Mouse (Mus musculus) brain, embryonic 14.5 days (tissue): ENCODE measurements at regions not wholly inside any gene's neighbourhood (a gene's known extent, or its start where the extent isn't known, plus 50 kb on each side); places are given as distances from the start of the nearest gene placed in this dataset.

Experiments used
- DNase-seq: peaks from one replicate; pipeline ENCODE4 v3.0.0-alpha.2; 2011; ENCODE audit warnings: low read depth
- CTCF ChIP-seq: fragments of 200-500 bp; IDR thresholded peaks from 2 replicates; pipeline ENCODE4 v1.5.1; 2012; ENCODE audit warnings: inconsistent platforms, mild to moderate bottlenecking, moderate library complexity, borderline replicate concordance; ENCODE audit not compliant: insufficient read depth, insufficient read length; ENCODE audit errors: extremely low read depth
- POLR2A ChIP-seq: fragments of 200-500 bp; IDR thresholded peaks from 2 replicates; pipeline ENCODE4 v1.6.1; 2012; ENCODE audit warnings: mild to moderate bottlenecking, inconsistent platforms, borderline replicate concordance; ENCODE audit not compliant: poor library complexity, insufficient read depth, insufficient read length, severe bottlenecking; ENCODE audit errors: extremely low read depth

DNA sequence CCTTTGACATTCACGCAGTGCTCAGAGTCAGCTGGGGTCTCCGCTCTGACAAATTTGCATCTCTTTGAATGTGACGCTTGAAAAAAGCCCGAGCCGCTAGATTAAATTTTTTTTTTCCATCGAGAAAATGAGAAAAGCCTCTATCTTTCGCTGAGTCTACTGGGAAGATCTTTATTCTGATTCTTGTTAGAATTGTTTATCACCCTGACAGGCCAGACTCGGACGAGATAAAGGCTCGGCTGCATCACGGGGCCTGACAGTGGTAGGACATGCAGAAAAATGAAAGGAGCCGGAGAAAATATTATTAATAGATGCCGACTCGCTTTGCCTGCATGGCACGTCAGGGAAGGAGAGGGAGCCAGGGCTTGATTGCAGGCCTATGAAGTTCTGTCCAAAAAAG, 616.8 kb downstream of the Vrk1 start:
- TF ChIP-seq POLR2A (no peak), CTCF (no peak)
- DNase-seq, result peak; percentile 62

DNA sequence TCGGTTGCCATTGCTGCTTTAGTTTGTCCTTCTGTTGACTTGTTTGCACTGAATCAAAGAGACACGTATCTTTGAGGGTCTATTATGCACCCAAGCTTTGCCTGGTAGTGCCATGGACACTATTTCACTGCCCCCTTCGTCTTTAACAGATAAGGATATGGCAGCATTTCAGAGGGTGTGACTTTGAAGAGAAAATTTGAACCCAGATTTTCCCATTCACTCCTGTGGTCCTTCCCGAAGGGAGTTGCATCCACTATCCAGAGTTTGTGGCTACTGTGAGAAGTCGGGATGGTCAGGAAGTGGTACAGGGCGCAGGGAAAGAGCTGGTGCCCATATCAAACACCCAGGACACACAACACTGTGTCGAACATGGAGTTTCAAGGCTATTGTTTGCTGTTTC, 622.5 kb downstream of the Vrk1 start:
- DNase-seq, result no peak
- TF ChIP-seq CTCF (no peak), POLR2A (no peak)

DNA sequence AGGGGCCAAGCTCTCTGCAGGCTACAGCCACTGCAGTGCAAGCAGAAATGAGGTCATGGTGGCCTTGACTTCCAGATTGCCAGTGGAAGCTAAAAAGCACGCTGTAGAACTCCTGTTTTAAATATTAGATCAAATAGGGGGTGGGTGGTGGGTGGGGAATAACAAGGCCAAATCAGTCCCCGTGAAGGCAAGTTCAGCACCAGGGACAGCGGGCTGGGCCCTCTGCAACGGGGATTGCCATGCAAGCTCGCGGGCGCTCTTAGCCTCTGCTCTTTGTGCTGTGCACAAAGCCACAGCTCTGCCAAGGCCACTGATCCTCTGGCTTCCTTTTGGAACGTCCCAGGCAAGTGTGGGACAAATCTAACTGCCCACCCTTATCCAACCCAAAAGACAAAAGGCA, 623.1 kb downstream of the Vrk1 start:
- DNase-seq, result peak; percentile 52
- TF ChIP-seq CTCF (no peak), POLR2A (no peak)

DNA sequence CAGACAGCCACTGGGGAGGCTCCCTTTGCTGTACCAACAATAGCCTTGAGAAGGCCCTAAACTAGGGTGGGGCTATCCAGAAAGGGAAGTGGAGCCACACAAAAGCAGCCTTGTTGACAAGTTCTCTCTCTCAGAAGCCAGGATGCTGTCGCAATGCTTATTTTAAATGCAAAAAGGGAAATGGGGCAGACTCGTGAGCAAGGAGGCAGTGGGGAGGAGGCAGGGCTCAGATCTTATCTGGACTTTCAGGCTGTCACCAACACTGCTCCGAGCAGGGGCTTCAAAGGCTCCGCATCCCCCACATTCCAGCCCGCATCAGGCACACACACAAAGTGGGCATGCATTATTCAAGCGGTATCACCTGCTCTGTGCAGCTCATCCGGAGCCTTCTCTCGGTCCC, 648.3 kb downstream of the Vrk1 start:
- TF ChIP-seq POLR2A (no peak), CTCF (no peak)
- DNase-seq, result peak; percentile 56

DNA sequence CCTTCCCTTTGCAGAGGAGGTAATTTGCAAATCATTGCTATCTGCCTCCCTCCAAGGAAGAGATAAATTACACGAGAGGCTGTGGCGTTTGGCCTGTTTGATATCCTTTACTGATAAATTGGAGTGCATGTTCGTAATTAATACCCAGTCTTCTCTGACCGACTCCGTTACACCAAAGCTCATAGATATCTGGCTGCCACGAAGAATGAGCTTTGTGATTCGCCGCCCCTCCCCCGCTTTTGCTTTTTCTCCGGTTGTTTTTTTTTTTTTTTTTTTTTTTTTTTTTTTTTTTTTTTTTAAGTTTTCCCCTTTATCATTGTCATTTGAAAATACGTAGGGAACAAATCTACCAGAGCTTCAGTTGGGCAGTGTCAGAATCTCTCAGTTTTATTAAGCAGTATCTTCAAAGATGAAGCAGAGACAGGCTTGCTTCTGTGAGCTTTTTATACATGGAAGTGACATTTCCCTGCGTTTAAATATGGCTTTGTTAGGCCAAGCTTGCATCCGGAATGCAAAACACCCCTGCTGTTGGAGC, 663.3 kb downstream of the Vrk1 start:
- no peak for TF ChIP-seq CTCF
- TF ChIP-seq POLR2A, result no peak
- DNase-seq, result peak; percentile 48

DNA sequence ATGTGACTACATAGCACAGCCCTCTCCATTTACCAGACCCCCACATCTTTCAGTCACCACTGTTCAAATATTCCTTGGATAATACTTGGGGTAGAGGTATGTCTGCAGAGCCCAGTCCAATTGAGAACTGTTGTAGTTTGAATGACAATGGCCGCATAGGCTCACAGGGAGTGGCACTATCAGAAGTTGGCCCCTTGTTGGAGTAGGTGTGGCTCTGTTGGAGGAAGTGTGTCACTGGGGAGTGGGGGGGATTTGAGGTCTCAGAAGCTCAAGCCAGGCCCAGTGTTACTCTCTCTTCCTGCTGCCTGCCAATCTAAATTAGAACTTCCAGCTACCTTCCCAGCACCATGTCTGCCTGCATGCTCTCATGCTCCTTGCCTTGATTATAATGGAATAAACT, 664.7 kb downstream of the Vrk1 start:
- TF ChIP-seq POLR2A, result no peak
- no peak for TF ChIP-seq CTCF
- no peak for DNase-seq

DNA sequence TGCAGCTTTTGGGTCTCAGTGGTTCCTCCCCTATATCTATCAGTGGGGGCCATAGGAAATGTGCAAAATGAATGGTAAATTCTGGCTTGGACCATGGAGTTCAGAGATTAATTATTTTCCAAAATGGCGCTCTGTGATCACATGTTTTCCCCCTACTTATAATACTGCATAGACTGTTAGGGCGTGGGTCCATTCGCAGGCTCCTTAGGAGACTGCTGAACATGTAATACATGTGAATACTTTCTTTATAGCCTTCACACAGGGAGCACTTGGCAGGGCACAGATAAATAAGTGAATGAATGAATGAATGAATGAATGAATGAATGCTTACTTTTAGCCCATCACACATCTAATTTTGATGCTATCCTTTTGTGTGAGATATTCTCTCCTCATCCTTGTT, 666.1 kb downstream of the Vrk1 start:
- no peak for TF ChIP-seq CTCF
- no peak for TF ChIP-seq POLR2A
- no peak for DNase-seq

DNA sequence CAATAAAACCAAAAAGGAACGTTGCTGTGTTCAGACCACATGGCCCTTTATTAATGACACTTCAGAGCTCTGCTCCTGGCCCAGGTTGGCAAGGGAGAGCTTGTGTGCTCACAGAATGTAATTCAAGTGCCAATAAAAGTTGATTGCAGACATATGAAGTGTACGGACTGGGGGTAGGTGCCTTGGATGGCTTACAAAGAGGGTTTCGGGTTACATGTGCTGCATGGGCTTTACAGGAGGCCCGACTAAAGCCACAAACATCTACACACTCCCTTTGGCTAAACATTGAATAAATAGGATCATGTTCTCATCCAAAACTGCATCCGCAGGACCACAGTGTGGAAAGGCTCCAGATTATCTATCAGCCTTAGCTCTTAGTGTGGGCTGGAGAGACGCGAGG, 666.5 kb downstream of the Vrk1 start:
- DNase-seq, result peak; percentile 41
- TF ChIP-seq CTCF, result no peak

DNA sequence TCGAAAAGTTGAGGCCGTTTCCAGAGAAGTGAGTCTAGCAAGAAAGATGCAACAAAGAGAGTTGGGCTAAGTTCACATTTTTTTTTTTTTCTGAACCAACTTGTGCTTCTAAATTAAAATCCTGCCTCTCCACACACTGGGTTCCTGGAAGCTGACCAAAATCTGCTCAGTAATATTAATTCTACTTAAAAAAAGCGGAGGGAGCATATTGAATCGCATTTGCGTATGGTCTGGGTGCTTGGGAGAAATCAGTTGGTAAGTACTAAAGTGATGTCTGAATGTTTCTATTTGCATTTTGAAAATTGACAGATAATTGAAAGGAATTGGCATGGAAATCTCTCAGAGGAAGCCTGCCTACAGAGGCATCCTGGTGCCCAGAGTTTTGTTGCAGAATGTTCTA, 676.0 kb downstream of the Vrk1 start:
- DNase-seq, result peak; percentile 71
- TF ChIP-seq CTCF, result no peak
- no peak for TF ChIP-seq POLR2A

DNA sequence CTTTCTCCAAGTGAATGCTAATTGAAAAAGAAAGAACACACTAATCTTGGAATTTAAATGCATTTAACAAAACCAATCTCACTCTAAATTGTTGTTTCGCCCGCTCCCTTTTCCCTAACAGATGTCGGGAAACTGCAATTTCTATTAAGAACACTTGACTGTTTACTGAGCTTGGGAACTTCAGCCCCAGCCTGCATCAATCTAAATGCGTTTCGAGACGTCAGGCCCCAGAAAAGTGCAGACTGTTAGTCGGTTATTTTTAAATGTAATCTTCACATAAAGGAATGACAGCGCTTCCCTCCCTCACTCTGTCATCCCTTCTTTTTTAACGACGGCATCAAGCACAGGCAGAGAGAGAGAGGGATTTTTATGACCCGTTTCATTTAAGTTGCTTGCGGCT, 677.7 kb downstream of the Vrk1 start:
- peak; percentile 73 for DNase-seq
- TF ChIP-seq CTCF (no peak), POLR2A (no peak)

DNA sequence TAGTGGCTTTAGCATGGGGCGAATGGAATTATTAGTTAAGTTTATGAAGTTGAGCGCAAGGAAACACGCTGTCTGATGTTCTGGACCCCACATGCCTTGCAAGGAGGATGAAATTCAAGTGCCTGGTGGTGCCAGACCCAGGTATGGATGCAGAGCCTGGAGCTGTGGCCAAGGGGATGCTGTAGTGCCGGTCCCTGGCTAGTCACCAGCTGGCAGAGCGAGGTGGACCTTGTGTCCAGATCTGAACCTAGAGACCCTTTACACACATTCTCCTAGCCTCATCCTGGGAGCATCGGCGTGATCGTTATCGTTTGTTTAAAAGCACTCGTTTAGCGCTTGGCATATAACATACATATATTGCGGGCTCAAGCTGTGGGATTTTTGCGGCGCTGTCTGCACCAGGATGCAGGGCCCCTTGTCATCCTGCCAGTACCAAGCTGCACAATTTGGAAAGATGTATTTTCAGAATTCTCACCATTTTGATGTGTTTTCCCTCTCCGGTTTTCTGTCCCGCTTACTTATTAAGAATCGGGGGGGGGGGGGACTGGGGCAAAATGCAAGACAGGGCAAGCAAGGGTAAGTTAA, 678.2 kb downstream of the Vrk1 start:
- TF ChIP-seq CTCF (no peak), POLR2A (no peak)
- DNase-seq, result peak; percentile 74

DNA sequence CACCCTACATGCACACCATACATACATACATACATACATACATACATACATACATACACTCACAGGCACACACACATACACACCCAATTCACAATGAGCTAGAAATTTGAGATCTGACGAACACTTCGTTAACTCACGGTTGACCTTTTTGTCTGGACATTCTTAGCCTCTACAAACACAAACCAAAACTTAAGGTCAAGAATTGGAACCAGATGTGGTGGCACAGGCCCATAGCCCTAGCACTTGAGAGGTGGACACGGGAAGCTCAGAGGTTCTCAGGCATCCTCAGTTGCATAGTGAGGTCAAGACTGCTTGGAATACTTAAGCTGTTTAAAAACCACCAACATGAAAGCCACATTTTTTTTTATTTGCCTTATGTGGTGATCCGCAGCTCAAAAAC, 692.9 kb downstream of the Vrk1 start:
- TF ChIP-seq CTCF (no peak), POLR2A (no peak)
- no peak for DNase-seq

DNA sequence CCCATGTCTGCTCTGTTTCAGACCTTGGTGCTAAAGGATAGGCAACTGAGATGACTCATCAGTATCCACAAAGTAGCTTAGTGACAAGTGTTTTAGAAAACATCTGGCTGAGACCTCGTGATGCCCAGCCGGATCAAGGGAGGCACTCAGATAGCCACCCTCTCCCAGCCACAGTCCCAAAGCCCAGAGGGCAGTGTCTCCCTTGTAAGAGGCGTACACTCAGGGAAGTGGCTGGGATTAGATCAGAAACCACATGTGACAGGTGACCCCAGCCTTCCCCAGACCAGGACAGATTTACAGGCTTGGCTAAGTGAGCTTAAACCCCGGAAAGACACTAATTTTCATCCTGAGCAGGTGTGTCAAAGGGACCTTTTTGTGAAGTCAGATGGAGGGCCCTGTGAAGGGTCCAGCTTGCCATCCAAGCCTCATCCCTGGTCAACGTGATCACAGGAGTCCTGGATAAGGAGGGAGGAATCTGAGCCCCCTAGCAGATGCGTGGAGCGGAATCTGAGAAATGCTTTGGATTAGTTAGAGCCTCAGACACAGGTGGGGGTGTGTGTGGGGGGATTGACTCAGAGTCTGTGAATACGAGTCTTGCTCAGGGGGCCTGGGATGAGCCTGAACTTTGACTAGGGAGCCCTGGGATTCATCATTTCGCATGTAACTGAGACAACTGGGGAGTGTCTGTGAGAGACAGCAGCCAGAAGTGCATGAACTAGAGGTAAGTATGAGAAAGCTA, 711.4 kb downstream of the Vrk1 start:
- no peak for DNase-seq
- TF ChIP-seq POLR2A (no peak), CTCF (no peak)

DNA sequence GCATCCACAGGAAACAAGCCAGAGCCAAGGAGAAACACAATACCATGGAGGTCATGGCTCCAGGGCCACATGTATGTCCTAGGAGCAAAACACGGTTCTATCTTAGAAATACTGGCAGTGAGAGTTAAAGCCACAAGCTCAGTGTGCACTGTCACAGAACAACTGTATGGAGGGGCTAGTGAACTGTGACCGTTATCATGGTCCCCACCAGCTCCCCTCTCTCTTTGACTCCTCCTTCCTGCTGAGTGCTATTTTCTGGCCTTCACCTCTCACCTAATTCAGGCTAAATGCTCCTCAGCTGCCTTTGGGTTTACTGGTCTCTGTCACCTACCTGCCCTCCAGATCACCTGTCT, 712.0 kb downstream of the Vrk1 start:
- DNase-seq, result no peak
- TF ChIP-seq POLR2A, result no peak
- no peak for TF ChIP-seq CTCF
